Mouse (Mus musculus) cerebellum, adult 2 months (tissue): ENCODE measurements around the gene Trim13.

Experiments used
- CTCF ChIP-seq: fragments of 200-500 bp; IDR thresholded peaks from 2 replicates; pipeline ENCODE4 v1.5.1; 2011; ENCODE audit warnings: low read depth, mild to moderate bottlenecking, control low read depth, low read length, moderate library complexity, borderline replicate concordance; ENCODE audit not compliant: insufficient read depth
- POLR2A ChIP-seq: fragments of 200-500 bp; IDR thresholded peaks from 2 replicates; pipeline ENCODE4 v1.6.1; 2011; ENCODE audit warnings: low read length, control low read depth, borderline replicate concordance; ENCODE audit not compliant: insufficient read depth

GRCm38 (mm10) chr14:61648685-61649504 lies 50.8 kb downstream of the Trim13 start:
- peak; percentile 91 for TF ChIP-seq POLR2A
- no peak for TF ChIP-seq CTCF
